Mouse (Mus musculus): ENCODE measurements around the gene Tpcn2. TPM values are rescaled to one million over a fixed set of nuclear protein-coding genes. Genes with fewer than 3 reads are reported as not detected.

The Tpcn2 gene
- 2.2 and 2.7 TPM in 2 replicates for polyA plus RNA-seq (2015; fragmentation: Nextera tagmentation; extraction: Ambion mirVana)

GRCm38 (mm10) chr7:145283487-145284187 is at the start of gene Tpcn2:
TSS of gene Tpcn2 (minus strand) at chr7:145284011.

GRCm38 (mm10) chr7:145314785-145315411 is 31.1 kb upstream of the Tpcn2 start, which contains the start of gene Mrgprd:
TSS of gene Mrgprd (plus strand) at chr7:145314835.

GRCm38 (mm10) chr7:145300321-145301007 is 16.7 kb upstream of the Tpcn2 start, which contains the start of gene Mrgprf:
TSS of gene Mrgprf (plus strand) at chr7:145300828.

GRCm38 (mm10) chr7:145208006-145208405 is 75.8 kb downstream of the Tpcn2 start, which contains the start of gene 1810010D01Rik:
TSS of gene 1810010D01Rik (minus strand) at chr7:145208119.

Other genes with a start within 250 kb of the Tpcn2 start
- gene 1810010D01Rik, start 75.9 kb downstream of the Tpcn2 start, polyA plus RNA-seq (2015; fragmentation: Nextera tagmentation; extraction: Ambion mirVana): not detected in 2 replicates
- 3.1 and 5.6 TPM in 2 replicates for gene Mrgprf, start 16.8 kb upstream of the Tpcn2 start, polyA plus RNA-seq (2015; fragmentation: Nextera tagmentation; extraction: Ambion mirVana)
- 0.20 and 0.89 TPM in 2 replicates for gene Mrgprd, start 30.8 kb upstream of the Tpcn2 start, polyA plus RNA-seq (2015; fragmentation: Nextera tagmentation; extraction: Ambion mirVana)